Mouse (Mus musculus): ENCODE data around the gene Hint3. TPM values are rescaled to one million over a fixed set of nuclear protein-coding genes. Genes with fewer than 3 reads are reported as not detected.
"Not testable (repeated sequence)": the region's sequence is repeated elsewhere in the genome, so short reads cannot be mapped to it uniquely, and the experiment has no call there.

Gene Hint3
- total RNA-seq (2022) = 100 to 1,000 TPM in 1 of 4 experiments, 10 to 100 TPM in 3; 87.7 to 103 (median 95.8) TPM

DNA sequence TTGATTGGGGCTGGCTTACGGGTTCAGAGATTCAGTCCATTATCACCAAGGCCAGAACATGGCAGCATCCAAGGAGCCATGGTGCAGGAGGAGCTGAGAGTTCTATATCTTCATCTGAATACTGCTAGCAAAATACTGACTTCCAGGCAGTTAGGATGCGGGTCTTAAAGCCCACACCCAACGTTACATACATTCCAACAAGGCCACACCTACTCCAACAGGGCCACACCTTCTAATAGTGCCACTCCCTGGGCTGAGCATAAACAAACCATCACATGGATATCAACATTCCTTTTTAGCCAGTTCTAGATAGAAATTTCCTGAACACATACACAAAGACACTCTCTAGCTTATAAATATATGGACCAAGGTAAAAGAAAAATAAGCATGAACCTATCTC, at the start of gene Hint3:
Hint3 (minus strand) TSS at position 120 of the 400 bp plus-strand sequence.
- no peak for DNase-seq (ENCODE audit: low spot score)

DNA sequence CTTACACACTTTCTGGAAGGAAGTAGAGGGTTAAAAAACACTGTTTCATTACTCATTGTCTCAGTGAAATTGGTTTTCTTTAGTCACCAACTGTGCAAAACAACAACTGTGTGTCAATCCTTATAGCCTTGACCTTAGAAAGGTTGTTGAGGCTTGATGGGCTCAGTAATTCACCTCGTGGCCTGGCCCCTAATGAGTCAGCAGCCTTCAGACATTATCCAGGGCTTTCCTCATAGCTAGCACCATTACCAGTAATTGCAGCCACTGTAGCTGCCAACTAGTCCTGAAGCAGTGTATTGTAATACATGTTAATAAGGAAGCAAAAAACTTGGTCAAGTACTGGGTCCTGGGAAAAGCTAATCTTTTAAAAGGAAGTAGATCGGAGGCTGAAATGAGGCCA, 48.6 kb upstream of the Hint3 start:
- no peak for DNase-seq (ENCODE audit: low spot score)

- DNase-seq (ENCODE audit: low spot score) = no peak
Measured at GRCm38 (mm10) chr10:30674825-30675224, 45.4 kb upstream of the Hint3 start.

GRCm38 (mm10) chr10:30666580-30666979, 37.1 kb upstream of the Hint3 start:
- DNase-seq (ENCODE audit: low spot score) = no peak

DNA sequence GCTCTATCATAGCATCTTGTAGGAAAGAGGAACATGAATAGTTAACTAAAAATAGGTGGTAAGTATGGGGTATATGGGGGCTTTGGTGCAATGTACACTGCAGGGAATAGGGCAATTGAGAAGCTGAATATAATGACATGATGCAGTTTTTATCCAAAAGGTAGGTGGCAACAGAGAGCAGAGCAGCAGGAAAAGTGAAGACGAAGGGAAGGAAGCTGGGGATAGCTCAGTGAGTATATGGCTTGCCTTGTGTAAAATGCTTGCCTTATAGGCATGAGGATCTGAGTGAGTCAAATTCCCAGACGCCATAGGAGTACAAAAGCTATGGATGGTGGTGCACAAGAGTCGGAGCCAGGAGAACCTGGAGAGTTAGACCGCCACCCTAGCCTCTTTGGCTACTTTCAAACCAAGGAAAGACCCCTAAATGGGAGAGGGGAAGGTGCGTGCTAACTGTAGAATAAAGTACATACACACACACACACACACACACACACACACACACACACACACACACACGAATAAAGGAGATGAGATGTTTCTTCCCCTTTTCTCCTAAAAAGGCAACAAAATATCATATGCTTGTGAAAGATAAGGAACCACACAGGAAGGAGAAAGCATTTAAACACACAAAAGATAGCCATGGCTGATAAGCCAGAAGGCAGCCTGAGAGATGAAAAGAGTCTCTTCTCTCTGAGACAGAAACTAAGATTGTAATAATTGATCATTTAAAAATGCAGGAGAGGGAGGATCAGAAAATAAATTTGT, 31.3 kb upstream of the Hint3 start:
- DNase-seq (ENCODE audit: low spot score) = no peak

DNA sequence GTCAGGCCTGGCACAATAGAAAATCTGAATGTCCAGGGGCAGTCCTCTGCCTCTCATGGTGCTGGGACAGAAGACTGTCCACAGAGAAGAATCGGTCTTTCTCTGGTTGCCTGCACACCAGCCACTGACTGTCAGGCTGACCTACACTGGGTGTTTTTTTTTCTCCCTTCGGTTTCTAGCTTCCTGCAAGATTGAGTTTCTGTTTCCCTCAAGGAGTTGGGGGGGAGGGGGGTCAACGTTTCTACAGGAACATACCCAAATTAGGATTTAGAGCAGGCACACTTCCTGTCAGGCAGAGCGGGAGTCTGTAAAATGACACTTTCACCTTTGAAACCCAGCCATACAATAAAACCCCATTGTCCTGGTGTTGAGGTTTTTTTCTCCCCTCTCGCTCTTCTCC, 26.2 kb upstream of the Hint3 start:
- no peak for DNase-seq (ENCODE audit: low spot score)

GRCm38 (mm10) chr10:30647681-30648080, 18.2 kb upstream of the Hint3 start:
- DNase-seq (ENCODE audit: low spot score) = no peak

- no peak for DNase-seq (ENCODE audit: low spot score)
Measured at GRCm38 (mm10) chr10:30638216-30638615, 8.8 kb upstream of the Hint3 start.

DNA sequence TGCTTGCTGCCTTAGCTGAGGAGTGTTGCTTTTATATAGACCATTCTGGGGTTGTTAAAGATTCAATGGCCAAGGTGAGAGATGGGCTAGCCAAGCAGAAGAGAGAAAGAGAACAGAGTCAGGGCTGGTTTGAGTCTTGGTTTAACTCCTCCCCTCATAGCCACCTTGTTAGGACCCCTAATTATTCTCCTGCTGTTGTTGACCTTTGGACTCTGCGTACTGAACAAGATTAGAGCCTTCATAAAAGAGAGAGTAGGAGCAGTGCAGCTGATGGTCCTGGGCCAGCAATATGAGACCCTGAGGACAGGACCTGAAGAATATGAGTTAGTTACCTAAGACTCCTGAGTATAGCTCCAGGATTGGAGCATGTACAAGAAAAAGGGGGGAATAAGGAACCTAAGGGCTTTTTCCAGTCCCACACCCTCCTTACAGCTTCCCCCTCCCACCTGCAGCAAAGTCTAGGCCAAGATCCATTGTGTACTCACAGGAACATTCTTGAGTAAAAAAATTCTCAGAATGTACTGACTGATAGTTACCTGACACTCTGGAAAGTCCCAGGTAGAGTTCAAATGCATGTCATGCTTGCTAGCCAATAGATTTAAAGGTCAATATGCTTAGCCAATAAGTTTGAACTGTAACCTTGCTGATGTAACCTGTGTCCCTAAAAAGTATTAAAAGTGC, 7.2 kb upstream of the Hint3 start:
- not testable (repeated sequence) for DNase-seq (ENCODE audit: low spot score)

DNA sequence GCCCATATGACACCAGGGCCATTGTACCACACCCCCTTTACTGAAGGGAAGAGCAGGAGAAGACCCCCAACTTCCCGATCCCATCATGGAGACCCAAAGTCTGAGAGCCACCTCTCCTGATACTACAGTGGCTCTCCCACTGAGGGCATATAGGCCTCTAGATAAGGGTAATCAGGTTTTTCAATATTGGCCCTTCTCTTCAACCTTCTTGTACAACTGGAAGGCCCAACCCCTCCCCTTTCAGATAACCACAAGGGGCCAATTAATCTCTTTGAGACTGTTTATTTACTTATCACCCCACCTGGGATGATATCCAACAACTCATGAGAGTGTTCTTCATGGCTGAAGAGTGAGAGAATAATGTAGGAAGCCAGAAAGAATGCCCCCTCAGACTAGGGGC, 3.3 kb upstream of the Hint3 start:
- no peak for DNase-seq (ENCODE audit: low spot score)

DNA sequence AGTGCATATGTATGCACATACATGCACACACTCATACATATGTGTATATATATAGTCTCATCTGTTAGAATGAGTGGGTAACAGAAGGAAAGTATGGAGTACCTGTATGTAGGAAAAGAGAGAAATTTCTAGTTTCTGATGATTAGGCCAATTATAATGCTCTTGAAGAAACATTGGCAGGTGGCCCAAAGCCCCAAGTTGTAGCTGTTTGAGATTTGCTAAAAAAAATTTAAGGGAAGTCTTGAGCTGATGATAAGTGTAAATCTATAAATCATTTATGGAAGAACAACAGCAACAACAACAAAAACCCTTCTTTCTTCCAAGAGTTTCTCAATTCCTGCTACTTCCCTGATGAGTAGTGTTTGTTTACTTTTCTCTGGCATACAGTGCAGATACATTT, 545 bp upstream of the Hint3 start:
- no peak for DNase-seq (ENCODE audit: low spot score)

DNA sequence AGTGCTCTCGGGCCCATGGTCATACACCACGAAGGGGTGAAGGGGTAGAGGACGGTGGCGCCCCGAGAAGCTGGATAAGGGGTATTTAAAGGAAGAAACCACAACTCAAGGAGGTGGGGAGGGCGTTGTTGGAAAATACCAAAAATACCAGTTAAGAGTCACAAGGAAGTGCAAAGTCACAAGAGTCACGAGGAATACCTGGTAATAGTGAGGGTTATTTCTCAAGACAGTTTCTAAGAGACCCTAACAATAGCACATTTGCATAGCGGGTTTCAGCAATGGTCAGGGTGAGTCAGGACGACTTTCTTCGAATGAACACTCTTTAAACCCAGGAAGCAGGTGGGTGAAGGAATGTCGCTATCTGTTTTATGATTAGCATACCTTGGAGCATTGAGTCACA, 988 bp downstream of the Hint3 start:
- not testable (repeated sequence) for DNase-seq (ENCODE audit: low spot score)

DNA sequence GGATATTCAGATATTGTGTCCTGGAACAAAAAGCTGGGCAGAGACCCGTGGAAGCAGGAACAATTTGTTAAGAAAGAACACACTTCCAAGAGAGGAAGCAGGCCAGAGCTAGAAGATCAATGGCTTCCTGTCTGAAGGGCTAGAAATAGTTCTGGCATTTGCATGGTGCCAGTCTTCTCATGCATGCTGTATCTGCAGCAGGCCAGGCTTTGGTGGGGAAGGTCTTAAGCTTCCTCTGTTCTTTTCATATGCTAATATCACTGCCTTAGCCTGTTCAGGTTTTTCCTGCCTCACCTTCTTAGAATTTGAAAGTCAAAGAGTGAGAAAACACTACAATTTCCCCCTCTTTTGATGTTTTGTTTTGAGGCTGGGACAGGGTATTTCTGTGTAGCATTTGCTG, 1.9 kb downstream of the Hint3 start:
- DNase-seq (ENCODE audit: low spot score) = no peak

GRCm38 (mm10) chr10:30624161-30625019, 5.0 kb downstream of the Hint3 start:
- DNase-seq (ENCODE audit: low spot score) = no peak

DNA sequence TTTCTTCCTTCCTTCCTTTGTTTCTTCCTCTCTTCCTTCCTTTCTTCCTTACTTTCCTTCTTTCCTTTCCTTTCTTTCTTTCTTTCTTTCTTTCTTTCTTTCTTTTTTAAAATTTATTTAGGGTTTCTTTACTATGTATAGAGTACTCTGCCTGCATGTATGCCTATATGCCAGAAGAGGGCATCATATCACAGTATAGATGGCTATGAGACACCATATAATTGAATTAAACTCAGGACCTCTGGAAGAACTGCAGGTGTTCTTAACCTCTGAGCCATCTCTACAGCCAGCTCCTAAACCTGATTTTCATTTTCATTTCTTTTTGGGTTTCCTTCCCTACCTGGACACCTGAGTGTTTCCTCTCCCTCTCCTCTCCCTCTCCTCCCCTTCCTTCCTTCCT, 6.5 kb downstream of the Hint3 start:
- no peak for DNase-seq (ENCODE audit: low spot score)

- DNase-seq (ENCODE audit: low spot score) = no peak
Measured at GRCm38 (mm10) chr10:30618918-30619210, 10.6 kb downstream of the Hint3 start.

DNA sequence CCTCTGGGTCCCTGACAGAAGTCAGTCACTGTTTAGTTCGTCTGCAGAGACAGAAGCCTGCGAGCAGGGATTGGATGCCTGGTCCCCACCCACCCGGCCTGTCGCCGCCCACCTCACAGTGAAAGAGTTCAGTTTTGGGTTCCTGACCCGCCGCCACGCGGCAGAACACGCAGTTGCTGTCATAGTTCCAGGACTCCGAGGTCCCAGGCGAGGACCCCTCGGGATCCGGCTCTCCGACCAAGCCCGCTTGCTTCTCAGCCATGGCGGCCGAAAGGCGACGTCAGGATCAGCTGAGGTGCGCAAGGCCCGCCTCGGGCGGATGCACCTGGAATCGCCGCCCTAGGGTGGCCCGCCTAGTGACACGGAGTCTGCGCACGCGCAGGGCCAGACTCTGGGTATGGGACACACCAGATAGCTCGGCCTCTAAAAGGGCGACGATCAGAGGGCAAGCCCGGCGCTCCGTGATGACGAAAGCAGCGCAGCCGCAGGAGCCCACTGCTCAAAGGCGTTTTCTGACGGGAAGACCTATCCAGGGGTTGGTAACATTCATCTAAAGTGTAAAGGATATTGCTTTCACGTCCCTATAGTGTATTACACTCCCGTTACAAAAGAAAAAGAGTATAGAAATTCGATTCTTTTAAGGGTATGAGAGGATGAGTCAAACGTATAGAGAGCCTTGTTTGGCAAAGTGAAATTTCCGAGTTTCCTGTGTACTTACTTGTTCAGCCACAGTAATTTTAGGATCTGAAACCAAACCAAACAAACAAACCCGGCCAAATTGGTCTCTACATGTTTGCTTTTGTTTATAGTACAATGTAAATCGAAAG, 11.1 kb downstream of the Hint3 start:
- DNase-seq (ENCODE audit: low spot score) = peak; percentile 99

- no peak for DNase-seq (ENCODE audit: low spot score)
Measured at GRCm38 (mm10) chr10:30613039-30613438, 16.4 kb downstream of the Hint3 start.

- no peak for DNase-seq (ENCODE audit: low spot score)
Measured at GRCm38 (mm10) chr10:30609614-30610013, 19.8 kb downstream of the Hint3 start.

DNA sequence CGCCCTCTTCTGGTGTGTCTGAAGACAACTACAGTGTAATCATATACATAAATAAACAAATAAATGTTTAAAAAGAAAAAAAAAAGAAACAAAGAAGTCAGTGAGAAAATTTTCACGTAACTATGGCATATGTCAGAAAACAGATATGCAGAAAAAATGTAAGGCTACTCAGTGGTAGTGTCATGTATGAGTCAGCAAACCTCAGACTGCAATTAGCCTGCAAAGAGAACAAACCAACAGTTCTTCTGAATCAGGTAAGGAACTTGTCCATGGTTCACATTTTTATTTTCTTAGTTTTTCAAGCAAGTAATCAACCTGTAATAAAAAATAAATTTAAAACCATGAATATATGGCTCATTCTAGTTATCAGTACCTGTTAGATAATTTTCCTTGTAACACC, 21.3 kb downstream of the Hint3 start:
- DNase-seq (ENCODE audit: low spot score) = no peak

DNA sequence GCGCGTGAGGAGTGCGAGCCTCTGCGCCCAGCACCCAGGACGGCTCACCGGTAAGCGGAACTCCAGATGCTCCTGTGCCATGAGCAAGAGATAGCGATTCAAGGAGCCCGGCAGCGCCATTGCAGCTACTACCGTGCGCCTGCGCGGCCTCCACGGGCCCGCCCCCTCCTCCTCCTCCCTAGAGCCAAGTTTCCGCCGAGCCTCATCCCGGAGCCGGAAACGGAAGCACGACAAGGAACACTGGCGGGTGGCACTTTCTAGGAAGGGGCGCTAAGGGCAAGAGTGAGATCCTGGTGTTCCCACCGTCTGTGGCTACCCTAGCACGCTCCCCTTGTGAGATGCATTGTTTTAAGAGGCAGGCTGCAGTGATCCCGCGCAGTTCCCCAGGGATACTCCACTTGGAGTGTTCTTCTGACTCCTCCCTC, 28.9 kb downstream of the Hint3 start, which contains the start of gene Trmt11:
Trmt11 (minus strand) TSS at position 208 of the 425 bp plus-strand sequence.
- DNase-seq (ENCODE audit: low spot score) = peak; percentile 92
